10 mouse cellular contexts compared by ENCODE assay signal in genomic region chr5:125072425-125072824, GRCm38 (mm10).
DNase-seq lines count a peak whose midpoint lies in the region; ATAC-seq lines count a peak whose summit lies in the region.
"Had no signal": no experiment of that assay in that cellular context is flagged by ENCODE, and none has a peak within 500 bp of the region (broad histone marks: within the 10 kb centered on the region; RNA-seq: fewer than 3 reads in every experiment).

No protein-coding gene starts in this region.

- H3K9ac ChIP-seq in heart, embryonic 14.5 days (ENCODE audit: low read length) = no peak overlapping the region
- no peak overlapping the region for H3K9ac ChIP-seq in neural tube, embryonic 13.5 days
- H3K9ac ChIP-seq in limb, embryonic 13.5 days = peak overlapping the region; percentile 19; the same call in 1 of the 2 replicates

- no peak for ATAC-seq in heart, embryonic 14.5 days (ENCODE audit: insufficient number of reproducible peaks, insufficient read depth, low FRiP score, low read depth)
- no peak for ATAC-seq in neural tube, embryonic 13.5 days (ENCODE audit: low read depth)
- ATAC-seq in limb, embryonic 13.5 days (ENCODE audit: low FRiP score, low read depth) = no peak
- ATAC-seq in inflammation-experienced regulatory T-cells, adult 6 months = no peak

- H3K36me3 ChIP-seq in heart, embryonic 14.5 days (ENCODE audit: control insufficient read depth, insufficient read depth, low read length) = peaks cover 37% of the 10 kb centered on the region
- H3K36me3 ChIP-seq in neural tube, embryonic 13.5 days = peaks cover 46% of the 10 kb centered on the region
- peaks cover 72% of the 10 kb centered on the region for H3K36me3 ChIP-seq in limb, embryonic 13.5 days
- H3K36me3 ChIP-seq: G1E had no signal

- peaks cover 52 to 78% of the 10 kb centered on the region in 2 experiments for H3K4me1 ChIP-seq in heart, embryonic 14.5 days (ENCODE audit: control insufficient read depth in 2 of 2, insufficient read depth in 2 of 2, low read length in 2 of 2)
- H3K4me1 ChIP-seq in neural tube, embryonic 13.5 days (replicated peaks) = peaks cover 85% of the 10 kb centered on the region
- H3K4me1 ChIP-seq in limb, embryonic 13.5 days = peaks cover 66% of the 10 kb centered on the region

- 48% methylated on average over 7 of the region's 7 CpGs for WGBS in heart, embryonic 14.5 days
- 87% methylated on average over 7 of the region's 7 CpGs for WGBS in neural tube, embryonic 13.5 days
- WGBS in limb, embryonic 13.5 days = 80% methylated on average over 7 of the region's 7 CpGs

- intact Hi-C loops in heart, postnatal 14 days (cut with DNase I) = no loop called here

- H3K4me2 ChIP-seq in heart, embryonic 14.5 days (ENCODE audit: low read length) = no peak overlapping the region
- H3K4me2 ChIP-seq in neural tube, embryonic 13.5 days = no peak overlapping the region
- H3K4me2 ChIP-seq in limb, embryonic 13.5 days (replicated peaks) = no peak overlapping the region

- H3K9me3 ChIP-seq in heart, embryonic 14.5 days (ENCODE audit: control insufficient read depth, low read length) = no peaks in the 10 kb centered on the region
- H3K9me3 ChIP-seq in neural tube, embryonic 13.5 days = no peaks in the 10 kb centered on the region
- no peaks in the 10 kb centered on the region for H3K9me3 ChIP-seq in limb, embryonic 13.5 days

- peak overlapping the region; percentile 30 to 49; a peak in 3 of 4 replicates for H3K27ac ChIP-seq in heart, embryonic 14.5 days (replicated peaks in 1 of 2; ENCODE audit: control insufficient read depth in 1 of 2, insufficient read depth in 1 of 2, low read depth in 2 of 2, low read length in 2 of 2)
- H3K27ac ChIP-seq in neural tube, embryonic 13.5 days (replicated peaks) = peak overlapping the region; percentile 42
- H3K27ac ChIP-seq in limb, embryonic 13.5 days = peak overlapping the region; percentile 39; the same call in 1 of the 2 replicates

- H3K4me3 ChIP-seq in heart, embryonic 14.5 days (ENCODE audit: control insufficient read depth in 1 of 2, insufficient read depth in 1 of 2, low read depth in 1 of 2, low read length in 2 of 2) = no peak overlapping the region
- H3K4me3 ChIP-seq in neural tube, embryonic 13.5 days = no peak overlapping the region
- no peak overlapping the region for H3K4me3 ChIP-seq in limb, embryonic 13.5 days

- no peaks in the 10 kb centered on the region for H3K27me3 ChIP-seq in heart, embryonic 14.5 days (ENCODE audit: control insufficient read depth, insufficient read depth, low read length)
- H3K27me3 ChIP-seq in neural tube, embryonic 13.5 days = no peaks in the 10 kb centered on the region
- no peaks in the 10 kb centered on the region for H3K27me3 ChIP-seq in limb, embryonic 13.5 days

- no peak for DNase-seq in heart, postnatal 14 days
- DNase-seq in neural tube, embryonic 10.5 days (ENCODE audit: extremely low spot score, low spot score) = no peak
- DNase-seq in cerebellum, postnatal 36 days = no peak
- no peak for DNase-seq in cerebellum, adult 11-12 months
- DNase-seq: thymus, postnatal 25 days had no signal
